Mouse (Mus musculus) small intestine, adult 2 months (tissue): ENCODE measurements at regions not wholly inside any gene's neighbourhood (a gene's known extent, or its start where the extent isn't known, plus 50 kb on each side); places are given as distances from the start of the nearest gene placed in this dataset.

Source experiments
- CTCF ChIP-seq: fragments of 200-500 bp; IDR thresholded peaks from 2 replicates; pipeline ENCODE4 v1.5.1; 2012; ENCODE audit warnings: low read depth, mild to moderate bottlenecking, control low read depth, inconsistent platforms, low read length, moderate library complexity, mixed read lengths; ENCODE audit not compliant: insufficient replicate concordance, insufficient read length; ENCODE audit errors: extremely low read depth
- POLR2A ChIP-seq: fragments of 200-500 bp; IDR thresholded peaks from 2 replicates; pipeline ENCODE4 v1.6.1; 2012; ENCODE audit warnings: low read depth, mild to moderate bottlenecking, control low read depth, inconsistent platforms, low read length, moderate library complexity

- TF ChIP-seq POLR2A: no peak
- TF ChIP-seq CTCF: no peak
Observed at GRCm38 (mm10) chr17:9888494-9888893, 219.0 kb upstream of the Pabpc6 start.
